8 mouse cellular contexts compared by ENCODE assay signal in the genomic region with DNA sequence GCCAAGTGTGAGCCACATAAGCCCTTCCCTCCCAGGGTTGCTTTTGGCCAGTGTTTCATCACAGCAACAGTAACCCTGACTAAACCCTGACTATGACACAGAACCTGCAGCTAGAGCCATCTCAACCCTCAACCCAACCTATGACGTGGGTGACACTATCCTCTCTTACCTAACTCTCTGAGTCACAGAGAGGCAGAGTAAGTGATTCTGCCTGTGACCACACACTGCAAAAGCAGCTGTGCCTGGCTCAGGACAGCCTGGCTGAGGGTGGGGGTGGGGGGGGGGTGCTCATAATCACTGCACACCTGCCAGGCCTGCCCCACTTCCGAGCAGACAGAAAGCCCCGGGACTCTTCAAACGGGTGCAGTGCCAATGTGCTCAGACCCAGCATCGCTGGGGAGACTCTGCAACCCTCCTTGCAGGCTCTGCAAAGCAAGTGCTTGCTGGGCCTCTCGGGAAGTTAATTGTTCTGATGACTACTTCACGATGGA. TPM values are rescaled to one million over a fixed set of nuclear protein-coding genes. Genes with fewer than 3 reads are reported as not detected.
DNase-seq lines count a peak whose midpoint lies in the region; ATAC-seq lines count a peak whose summit lies in the region.

No protein-coding gene starts in this region.

- 0 out of 2 replicates have a peak overlapping the region, but pooled peaks have one; percentile 13 for H3K4me2 ChIP-seq in heart, embryonic 16.5 days (ENCODE audit: low read depth, low read length)

- no peaks in the 10 kb centered on the region for H3K9me3 ChIP-seq in heart, embryonic 16.5 days (replicated peaks; ENCODE audit: control insufficient read depth, low read length)

- DNase-seq in heart, adult 11 months = no peak
- DNase-seq in NIH3T3 (ENCODE audit: low read depth) = peak; percentile 86
- DNase-seq in gonadal fat pad, adult 2 months (ENCODE audit: low read depth) = peak; percentile 46
- DNase-seq in kidney, postnatal 10 days = no peak
- DNase-seq in gastrocnemius, adult 8-10 months (ENCODE audit: low spot score in 2 of 2) = no peak
- DNase-seq in kidney, postnatal 36 days = no peak

- H3K4me1 ChIP-seq in heart, embryonic 16.5 days (ENCODE audit: control insufficient read depth, insufficient read depth, low read length) = peaks cover 55% of the 10 kb centered on the region

- peak; percentile 14; the same call in 1 of the 2 replicates for ATAC-seq in heart, embryonic 16.5 days (replicated peaks; ENCODE audit: extremely low read depth, insufficient read depth, low FRiP score)
- peak; percentile 52; the same call in 1 of the 2 replicates for ATAC-seq in neutrophil, adult 5-6 weeks (ENCODE audit: extremely low read depth, insufficient number of reproducible peaks, low FRiP score, poor library complexity, severe bottlenecking)

- no peak overlapping the region for H3K27ac ChIP-seq in heart, embryonic 16.5 days (ENCODE audit: low read length)

- H3K4me3 ChIP-seq in heart, embryonic 16.5 days (ENCODE audit: low read length) = no peak overlapping the region

- H3K36me3 ChIP-seq in heart, embryonic 16.5 days (ENCODE audit: control insufficient read depth, insufficient read depth) = no peaks in the 10 kb centered on the region

- WGBS in heart, embryonic 16.5 days = 47% methylated on average over 7 of the region's 7 CpGs

- H3K9ac ChIP-seq in heart, embryonic 16.5 days (ENCODE audit: low read length) = no peak overlapping the region

- H3K27me3 ChIP-seq in heart, embryonic 16.5 days (ENCODE audit: control insufficient read depth, insufficient read depth, low read length) = no peaks in the 10 kb centered on the region

RNA-seq across cellular contexts. Expression of a gene that starts 42.9 kb away (rescaled TPM):
- polyA plus RNA-seq in heart, embryonic 16.5 days (2015; fragmentation: Nextera tagmentation; extraction: Ambion mirVana) = 51.4 and 68.8 TPM in 2 replicates
- 9.5 and 12.4 TPM in 2 replicates for polyA plus RNA-seq in gonadal fat pad, adult 2 months (2012; rRNA removed)
- 9.2 and 12.2 TPM in 2 replicates for total RNA-seq in neutrophil, adult 5-6 weeks (2017)
- 10 to 100 TPM; 14.2 to 17.6 (median 16.4) TPM for total RNA-seq in gastrocnemius, adult 8-10 months (2022)

Comparison
In these comparisons a context has a peak if more than half of its experiments do, and no peak if none do; other contexts are left out.
1. DNase-seq: peak in NIH3T3 (single experiment) and gonadal fat pad, adult 2 months (single experiment); none in heart, adult 11 months (single experiment), kidney, postnatal 10 days (single experiment), gastrocnemius, adult 8-10 months (0 of 2) and kidney, postnatal 36 days (0 of 2).